Mouse (Mus musculus) ES-Bruce4 (cell line): ENCODE results near the gene Fbxl3. TPM values are rescaled to one million over a fixed set of nuclear protein-coding genes. Genes with fewer than 3 reads are reported as not detected.

ENCODE experiments used
- H3K27ac ChIP-seq: 2 replicates; pipeline ENCODE4 v1.5.1; 2012; ENCODE audit warnings: low read length, inconsistent platforms; ENCODE audit not compliant: insufficient read depth
- H3K27me3 ChIP-seq: 2 replicates; pipeline ENCODE4 v1.6.1; 2012; ENCODE audit warnings: mild to moderate bottlenecking, low read length, inconsistent platforms; ENCODE audit not compliant: control insufficient read depth, poor library complexity, insufficient read depth, severe bottlenecking
- H3K36me3 ChIP-seq: 2 replicates; pipeline ENCODE4 v1.6.1; 2012; ENCODE audit warnings: inconsistent platforms, mild to moderate bottlenecking, low read length, moderate library complexity; ENCODE audit not compliant: control insufficient read depth, poor library complexity, insufficient read depth, severe bottlenecking
- H3K4me1 ChIP-seq: one replicate; pipeline ENCODE4 v1.8.1; 2011; ENCODE audit warnings: low read length; ENCODE audit not compliant: control insufficient read depth, insufficient read depth
- H3K4me3 ChIP-seq: 2 replicates; pipeline ENCODE4 v1.5.1; 2011; ENCODE audit warnings: low read depth, mild to moderate bottlenecking, low read length
- H3K9ac ChIP-seq: 2 replicates; pipeline ENCODE4 v1.6.1; 2012; ENCODE audit warnings: low read depth, mild to moderate bottlenecking, inconsistent platforms; ENCODE audit not compliant: poor library complexity, severe bottlenecking
- H3K9me3 ChIP-seq: replicated peaks from 2 replicates; pipeline ENCODE4 v1.6.1; 2012; ENCODE audit warnings: mild to moderate bottlenecking, low read length, inconsistent platforms; ENCODE audit not compliant: control insufficient read depth, poor library complexity, insufficient read depth, severe bottlenecking
- CTCF ChIP-seq: IDR thresholded peaks from one replicate; pipeline ENCODE4 v1.8.1; 2011; ENCODE audit warnings: low read depth, low read length
- EP300 ChIP-seq: IDR thresholded peaks from 2 replicates; pipeline ENCODE4 v1.6.1; 2011; ENCODE audit warnings: low read depth, low read length; ENCODE audit not compliant: insufficient read depth
- POLR2A ChIP-seq: IDR thresholded peaks from one replicate; pipeline ENCODE4 v1.8.1; 2011; ENCODE audit warnings: low read length; ENCODE audit not compliant: insufficient read depth
- polyA plus RNA-seq: library from polyadenylated mRNA; stranded (reverse); fragments of >200 nt; gene quantifications from 2 replicates; pipeline ENCODE4 v1.2.4, GENCODE M21; 2011; ENCODE audit warnings: low read depth; ENCODE audit not compliant: missing spikeins, insufficient read depth, insufficient read length

Gene Fbxl3
- polyA plus RNA-seq, 1 experiment, result 89.9 TPM

- no peak overlapping the region for H3K9ac ChIP-seq
- no peaks in the 10 kb centered on the region for H3K27me3 ChIP-seq
- no peaks in the 10 kb centered on the region for H3K36me3 ChIP-seq
- no peaks in the 10 kb centered on the region for H3K9me3 ChIP-seq
- no peak overlapping the region for H3K4me3 ChIP-seq
- no peak for TF ChIP-seq CTCF
- no peak overlapping the region for H3K27ac ChIP-seq
- no peaks in the 10 kb centered on the region for H3K4me1 ChIP-seq
These were observed 62.4 kb downstream of the Fbxl3 start for GRCm38 (mm10) chr14:103037016-103037415.

- H3K9ac ChIP-seq, result no peak overlapping the region
- H3K36me3 ChIP-seq, result no peaks in the 10 kb centered on the region
- no peaks in the 10 kb centered on the region for H3K27me3 ChIP-seq
- no peak for TF ChIP-seq POLR2A
- no peak for TF ChIP-seq CTCF
- TF ChIP-seq EP300, result no peak
- no peak overlapping the region for H3K4me3 ChIP-seq
- no peak overlapping the region for H3K27ac ChIP-seq
- H3K9me3 ChIP-seq, result no peaks in the 10 kb centered on the region
- H3K4me1 ChIP-seq, result no peaks in the 10 kb centered on the region
These were observed 65.3 kb downstream of the Fbxl3 start for GRCm38 (mm10) chr14:103034076-103034475.

- H3K4me1 ChIP-seq, result no peaks in the 10 kb centered on the region
- no peak overlapping the region for H3K27ac ChIP-seq
- no peaks in the 10 kb centered on the region for H3K36me3 ChIP-seq
- H3K4me3 ChIP-seq, result no peak overlapping the region
- H3K9ac ChIP-seq, result no peak overlapping the region
- no peaks in the 10 kb centered on the region for H3K27me3 ChIP-seq
- TF ChIP-seq CTCF (no peak), POLR2A (no peak), EP300 (no peak)
- H3K9me3 ChIP-seq, result no peaks in the 10 kb centered on the region
These were observed 66.0 kb downstream of the Fbxl3 start for GRCm38 (mm10) chr14:103033271-103033823.

Other genes with a start within 250 kb of the Fbxl3 start
- 1.7 and 2.2 TPM in 2 replicates for gene Kctd12, start 116.9 kb downstream of the Fbxl3 start, polyA plus RNA-seq
- not detected in 2 replicates for gene Acod1, start 52.6 kb downstream of the Fbxl3 start, polyA plus RNA-seq
- 36.3 and 38.7 TPM in 2 replicates for gene Cln5, start 29.4 kb downstream of the Fbxl3 start, polyA plus RNA-seq
- gene Mycbp2, start 247.2 kb upstream of the Fbxl3 start, polyA plus RNA-seq, result 45.7 and 51.6 TPM in 2 replicates